Mouse (Mus musculus): ENCODE results near the gene Selenow.

GRCm38 (mm10) chr7:15938621-15939020 lies 16.4 kb upstream of the Selenow start:
- TF ChIP-seq CTCF (IDR thresholded peaks at IDR 0.05; ENCODE audit: borderline replicate concordance, control insufficient read depth, extremely low read depth, insufficient read depth, low read length, poor library complexity): no peak
- TF ChIP-seq POLR2A (IDR thresholded peaks at IDR 0.05; ENCODE audit: control insufficient read depth, extremely low read depth, insufficient read depth, low read length, poor library complexity): no peak

Measured in thymus, adult 2 months (tissue).